Mouse (Mus musculus): ENCODE measurements around the gene Rab4a. TPM values are rescaled to one million over a fixed set of nuclear protein-coding genes. Genes with fewer than 3 reads are reported as not detected.
A peak's percentile ranks its signal among the peaks of the same experiment; 100 is the strongest.

Rab4a gene
- polyA plus RNA-seq, 1 experiment, result 48.0 TPM

GRCm38 (mm10) chr8:123813173-123813891 lies 7.5 kb downstream of the Rab4a start:
- no peak for TF ChIP-seq POLR2A (IDR thresholded peaks at IDR 0.05; ENCODE audit: borderline replicate concordance, extremely low read depth, insufficient read depth, insufficient read length, poor library complexity, severe bottlenecking)
- no peak for DNase-seq (ENCODE audit: low read depth)

GRCm38 (mm10) chr8:123813892-123814266 lies 8.1 kb downstream of the Rab4a start:
- DNase-seq (ENCODE audit: low read depth), result no peak
- TF ChIP-seq POLR2A (IDR thresholded peaks at IDR 0.05; ENCODE audit: borderline replicate concordance, extremely low read depth, insufficient read depth, insufficient read length, poor library complexity, severe bottlenecking) (no peak), CTCF (IDR thresholded peaks at IDR 0.05; ENCODE audit: borderline replicate concordance, extremely low read depth, insufficient read depth, insufficient read length) (no peak)

- TF ChIP-seq POLR2A (IDR thresholded peaks at IDR 0.05; ENCODE audit: borderline replicate concordance, extremely low read depth, insufficient read depth, insufficient read length, poor library complexity, severe bottlenecking) (no peak), CTCF (IDR thresholded peaks at IDR 0.05; ENCODE audit: borderline replicate concordance, extremely low read depth, insufficient read depth, insufficient read length) (no peak)
- no peak for DNase-seq (ENCODE audit: low read depth)
These were observed 9.5 kb downstream of the Rab4a start for GRCm38 (mm10) chr8:123815325-123815724.

GRCm38 (mm10) chr8:123816939-123817338 lies 11.2 kb downstream of the Rab4a start:
- DNase-seq (ENCODE audit: low read depth), result no peak
- no peak for TF ChIP-seq POLR2A (IDR thresholded peaks at IDR 0.05; ENCODE audit: borderline replicate concordance, extremely low read depth, insufficient read depth, insufficient read length, poor library complexity, severe bottlenecking)
- no peak for TF ChIP-seq CTCF (IDR thresholded peaks at IDR 0.05; ENCODE audit: borderline replicate concordance, extremely low read depth, insufficient read depth, insufficient read length)

DNA sequence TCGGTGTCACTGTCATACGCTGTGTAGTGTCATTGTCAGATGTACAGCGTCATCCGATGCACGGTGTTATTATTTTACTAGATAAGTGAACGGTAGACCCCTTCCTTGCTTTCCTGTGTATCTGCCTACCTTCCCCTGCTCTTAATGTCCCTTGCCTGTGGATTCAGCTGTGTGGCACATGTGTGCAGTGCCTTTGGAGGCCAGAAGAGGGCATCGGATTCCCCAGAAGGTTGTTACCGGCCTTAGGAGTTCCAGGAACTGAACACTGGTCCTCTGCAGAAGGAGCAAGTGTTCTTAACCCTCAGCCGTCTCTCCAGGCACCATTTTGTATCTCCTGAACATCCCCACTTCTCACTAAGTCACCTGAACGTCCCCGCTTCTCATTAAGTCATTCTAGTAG lies 12.0 kb downstream of the Rab4a start:
- DNase-seq (ENCODE audit: low read depth), result no peak
- TF ChIP-seq CTCF (IDR thresholded peaks at IDR 0.05; ENCODE audit: borderline replicate concordance, extremely low read depth, insufficient read depth, insufficient read length), result peak; percentile 23; the same call in 1 of the 2 replicates
- TF ChIP-seq POLR2A (IDR thresholded peaks at IDR 0.05; ENCODE audit: borderline replicate concordance, extremely low read depth, insufficient read depth, insufficient read length, poor library complexity, severe bottlenecking), result no peak

DNA sequence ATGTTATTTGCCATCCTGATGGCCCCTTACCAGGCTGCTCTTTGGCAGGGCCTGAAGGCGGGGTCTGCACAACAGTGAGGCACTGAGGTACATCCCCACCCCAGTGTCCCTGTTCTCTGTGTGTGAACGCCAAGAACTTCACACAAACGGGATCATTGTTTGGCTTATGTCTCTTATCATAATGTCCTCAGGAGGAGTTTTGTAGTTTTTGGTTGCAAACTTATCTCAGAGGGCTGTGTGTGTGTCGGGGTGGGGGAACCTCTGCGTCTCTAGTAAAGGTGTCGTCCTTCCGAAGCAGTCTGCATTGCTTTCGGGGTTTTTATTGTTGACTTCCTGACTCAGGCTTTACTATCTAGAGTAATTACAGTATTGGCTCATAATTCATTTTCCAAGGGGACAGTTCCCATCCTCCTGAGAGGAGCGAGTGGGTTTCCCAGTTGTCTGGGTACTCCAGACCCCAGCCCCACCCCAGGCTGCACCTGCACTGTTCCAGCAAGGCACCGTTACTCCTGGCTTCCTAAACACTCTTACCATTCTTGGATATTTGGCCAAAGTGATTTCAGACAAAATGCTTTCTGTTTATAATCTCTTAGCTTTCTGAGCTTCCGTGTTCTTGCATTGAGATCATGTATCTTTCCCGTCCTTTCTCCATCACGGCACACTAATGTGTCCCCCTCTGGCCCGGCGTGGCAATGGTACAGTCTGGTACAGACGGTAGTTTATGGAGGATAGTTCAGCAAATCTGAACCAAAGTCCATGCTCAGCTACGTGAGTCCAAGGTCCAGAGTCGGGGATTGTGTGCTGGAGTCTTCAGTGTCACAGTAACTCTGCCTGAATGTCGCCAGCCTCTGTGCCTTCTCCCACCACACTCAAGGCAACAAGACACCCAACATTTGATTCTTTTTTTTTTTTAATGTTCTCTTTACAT lies 14.2 kb downstream of the Rab4a start:
- no peak for DNase-seq (ENCODE audit: low read depth)
- no peak for TF ChIP-seq CTCF (IDR thresholded peaks at IDR 0.05; ENCODE audit: borderline replicate concordance, extremely low read depth, insufficient read depth, insufficient read length)
- no peak for TF ChIP-seq POLR2A (IDR thresholded peaks at IDR 0.05; ENCODE audit: borderline replicate concordance, extremely low read depth, insufficient read depth, insufficient read length, poor library complexity, severe bottlenecking)

DNA sequence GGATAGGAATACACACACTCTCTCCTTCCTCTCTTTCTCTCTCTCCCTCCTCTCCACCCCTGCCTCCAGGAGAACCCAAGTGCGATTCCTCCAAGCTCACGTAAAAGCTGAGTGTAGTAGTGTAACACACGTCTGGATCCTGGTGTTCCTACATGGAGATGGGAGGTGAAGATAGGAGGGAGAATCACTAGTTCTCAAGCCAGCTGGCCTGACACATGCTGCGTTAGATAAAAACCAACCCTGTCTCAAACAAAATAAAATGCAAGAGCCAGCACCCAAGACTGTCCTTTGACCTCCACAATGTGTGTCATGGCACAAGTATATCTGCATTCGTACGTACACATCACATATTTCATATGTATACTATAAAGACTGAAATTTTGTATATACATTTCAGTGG lies 15.0 kb downstream of the Rab4a start:
- DNase-seq (ENCODE audit: low read depth), result no peak

DNA sequence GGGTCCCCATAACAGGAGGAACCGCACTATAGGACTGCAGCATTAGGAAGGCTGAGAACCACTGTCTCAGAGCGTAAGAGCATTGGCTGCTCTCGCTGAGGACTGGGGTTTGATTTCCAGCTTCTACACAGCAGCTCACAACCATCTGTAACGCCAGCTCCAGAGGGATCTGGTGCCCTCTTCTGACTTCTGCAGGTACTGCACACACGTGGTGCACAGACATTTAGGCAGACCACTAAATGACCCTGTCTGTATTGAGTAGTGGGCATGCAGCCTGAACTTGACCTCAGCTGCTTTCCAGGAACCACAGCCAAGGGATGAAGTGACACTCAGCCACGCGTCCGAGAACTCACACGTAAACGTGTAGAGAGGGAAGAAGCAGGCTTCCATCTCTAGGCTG lies 17.3 kb downstream of the Rab4a start:
- DNase-seq (ENCODE audit: low read depth), result no peak
- no peak for TF ChIP-seq POLR2A (IDR thresholded peaks at IDR 0.05; ENCODE audit: borderline replicate concordance, extremely low read depth, insufficient read depth, insufficient read length, poor library complexity, severe bottlenecking)
- peak; percentile 25; the same call in 1 of the 2 replicates for TF ChIP-seq CTCF (IDR thresholded peaks at IDR 0.05; ENCODE audit: borderline replicate concordance, extremely low read depth, insufficient read depth, insufficient read length)

More for the DNA sequence above, 15.0 kb downstream of the Rab4a start:
- TF ChIP-seq POLR2A (IDR thresholded peaks at IDR 0.05; ENCODE audit: borderline replicate concordance, extremely low read depth, insufficient read depth, insufficient read length, poor library complexity, severe bottlenecking), result no peak
- no peak for TF ChIP-seq CTCF (IDR thresholded peaks at IDR 0.05; ENCODE audit: borderline replicate concordance, extremely low read depth, insufficient read depth, insufficient read length)

DNA sequence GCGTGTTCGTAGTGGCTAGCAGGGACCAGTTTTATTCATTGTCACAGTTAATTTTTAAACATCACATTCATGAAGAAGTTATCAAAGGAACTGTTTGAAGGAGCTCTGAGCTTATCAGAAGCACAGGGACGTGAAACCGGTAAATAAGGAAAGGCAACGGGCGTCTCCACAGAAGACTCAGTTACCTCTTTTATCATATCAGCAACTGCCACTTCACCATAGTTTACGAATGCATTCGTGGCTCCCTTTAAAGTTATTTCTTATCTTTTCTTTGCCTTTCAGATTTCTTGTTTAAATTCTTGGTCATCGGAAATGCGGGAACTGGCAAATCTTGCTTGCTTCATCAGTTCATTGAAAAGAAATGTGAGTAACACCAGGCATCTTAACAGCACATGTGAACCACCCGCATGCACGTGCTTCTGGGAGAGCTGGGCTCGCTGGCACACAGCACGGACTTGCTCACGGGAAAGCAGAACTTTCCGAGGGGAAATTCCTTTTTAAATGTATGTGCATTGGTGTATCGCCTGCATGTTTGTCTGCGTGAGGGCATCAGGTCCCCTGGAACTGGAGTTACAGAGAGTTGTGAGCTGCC lies 17.8 kb downstream of the Rab4a start:
- no peak for DNase-seq (ENCODE audit: low read depth)
- TF ChIP-seq POLR2A (IDR thresholded peaks at IDR 0.05; ENCODE audit: borderline replicate concordance, extremely low read depth, insufficient read depth, insufficient read length, poor library complexity, severe bottlenecking) (no peak), CTCF (IDR thresholded peaks at IDR 0.05; ENCODE audit: borderline replicate concordance, extremely low read depth, insufficient read depth, insufficient read length) (no peak)

DNA sequence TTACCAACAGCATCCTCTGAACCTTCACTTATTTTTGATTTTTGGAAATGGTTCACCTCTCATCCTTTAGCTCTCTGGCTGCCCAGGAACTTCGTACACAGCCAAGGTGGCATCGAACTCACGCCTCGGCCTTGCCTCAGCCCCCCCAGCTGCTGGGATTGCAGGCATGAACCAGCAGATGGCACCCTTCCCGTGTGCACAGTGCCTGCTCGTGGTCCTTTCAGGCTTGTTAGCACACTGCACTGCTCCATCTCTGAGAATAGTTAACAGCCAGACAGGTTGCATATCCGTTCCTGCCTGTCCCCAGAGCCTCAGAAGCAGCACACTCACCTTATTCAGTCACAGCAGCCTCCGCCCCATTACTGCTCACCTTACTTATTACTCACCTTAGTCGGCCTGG lies 20.2 kb downstream of the Rab4a start:
- peak; percentile 45 for DNase-seq (ENCODE audit: low read depth)
- TF ChIP-seq CTCF (IDR thresholded peaks at IDR 0.05; ENCODE audit: borderline replicate concordance, extremely low read depth, insufficient read depth, insufficient read length) (peak; percentile 69), POLR2A (IDR thresholded peaks at IDR 0.05; ENCODE audit: borderline replicate concordance, extremely low read depth, insufficient read depth, insufficient read length, poor library complexity, severe bottlenecking) (no peak)

- DNase-seq (ENCODE audit: low read depth), result no peak
- TF ChIP-seq CTCF (IDR thresholded peaks at IDR 0.05; ENCODE audit: borderline replicate concordance, extremely low read depth, insufficient read depth, insufficient read length) (no peak), POLR2A (IDR thresholded peaks at IDR 0.05; ENCODE audit: borderline replicate concordance, extremely low read depth, insufficient read depth, insufficient read length, poor library complexity, severe bottlenecking) (no peak)
These were observed 21.0 kb downstream of the Rab4a start for GRCm38 (mm10) chr8:123826758-123827157.

Data from brain, embryonic 14.5 days (tissue).